Mouse (Mus musculus): ENCODE data around the gene Gm2897.
"Not testable (repeated sequence)": the region's sequence is repeated elsewhere in the genome, so short reads cannot be mapped to it uniquely, and the experiment has no call there.

The Gm2897 gene

GRCm38 (mm10) chr14:3048727-3049512, at the start of gene Gm2897:
Gm2897 (plus strand) TSS chr14:3049285.
- not testable (repeated sequence) for DNase-seq (ENCODE audit: extremely low spot score, low read depth, low spot score)

GRCm38 (mm10) chr14:3029702-3030101, 19.4 kb upstream of the Gm2897 start, which contains the start of gene Gm2888:
Gm2888 (plus strand) TSS chr14:3030002.
- DNase-seq (ENCODE audit: extremely low spot score, low read depth, low spot score): not testable (repeated sequence)

GRCm38 (mm10) chr14:3049513-3049800, 372 bp downstream of the Gm2897 start:
- not testable (repeated sequence) for DNase-seq (ENCODE audit: extremely low spot score, low read depth, low spot score)

GRCm38 (mm10) chr14:3050087-3050486, 1.0 kb downstream of the Gm2897 start:
- DNase-seq (ENCODE audit: extremely low spot score, low read depth, low spot score): not testable (repeated sequence)

GRCm38 (mm10) chr14:3116051-3116450, 67.0 kb downstream of the Gm2897 start:
- not testable (repeated sequence) for DNase-seq (ENCODE audit: extremely low spot score, low read depth, low spot score)
